Mouse (Mus musculus): ENCODE measurements at regions not wholly inside any gene's neighbourhood (a gene's known extent, or its start where the extent isn't known, plus 50 kb on each side); places are given as distances from the start of the nearest gene placed in this dataset.

DNA sequence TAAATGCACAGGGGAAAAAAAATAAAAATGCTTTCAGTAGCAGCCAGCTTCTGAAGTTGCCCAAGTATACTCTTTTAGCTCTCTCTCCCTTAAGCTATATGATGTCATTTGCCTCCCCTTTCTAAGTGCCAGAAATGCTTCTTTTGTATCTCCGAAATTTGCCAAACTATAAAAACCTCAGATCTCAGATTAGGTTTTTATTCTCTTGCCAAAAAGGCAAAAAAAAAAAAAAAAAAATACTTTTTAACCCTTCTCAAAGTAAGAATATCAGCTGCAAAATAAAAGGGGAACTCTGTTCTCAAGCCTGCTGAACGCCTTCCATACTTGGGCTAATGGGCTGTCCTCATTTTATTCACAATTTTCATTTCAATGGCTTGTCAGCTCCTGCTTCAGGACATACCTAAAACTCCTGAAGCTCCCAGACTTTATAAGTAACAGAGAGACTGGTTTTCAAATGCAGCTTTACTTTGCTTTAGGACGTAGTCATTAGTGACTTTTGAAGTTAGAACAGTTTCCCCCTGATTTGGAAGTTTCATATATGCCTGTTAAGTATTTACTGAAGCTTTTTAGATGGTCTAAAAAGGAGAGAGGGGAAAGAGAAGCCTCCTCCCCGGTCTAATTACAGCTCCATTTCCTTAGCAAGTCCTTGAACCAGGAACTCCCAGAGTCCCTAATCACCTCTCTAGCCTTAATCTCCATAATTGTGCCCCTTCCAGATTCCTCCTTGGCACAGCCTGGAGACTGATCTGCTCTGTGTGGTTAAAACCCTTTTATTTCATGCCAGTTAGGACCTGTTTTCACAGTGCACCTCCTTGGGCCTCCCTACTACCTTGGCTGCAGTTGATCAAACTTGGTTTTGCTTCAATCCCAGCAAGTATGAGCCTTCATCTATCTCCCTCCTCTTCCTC is 633.5 kb upstream of the Arid1b start:
- ATAC-seq (ENCODE audit: insufficient read depth, low FRiP score) = no peak
- Histone ChIP-seq H3K9ac (ENCODE audit: low read length) (no peak overlapping the region), H3K36me3 (ENCODE audit: control insufficient read depth, insufficient read depth, low read length) (no peaks in the 10 kb centered on the region), H3K4me2 (ENCODE audit: low read depth, low read length) (no peak overlapping the region), H3K27me3 (ENCODE audit: control insufficient read depth, insufficient read depth, low read length) (no peaks in the 10 kb centered on the region), H3K4me3 (replicated peaks; ENCODE audit: low read length) (no peak overlapping the region), H3K4me1 (ENCODE audit: control insufficient read depth, insufficient read depth, low read length) (no peaks in the 10 kb centered on the region), H3K27ac (ENCODE audit: low read length) (no peak overlapping the region), H3K9me3 (replicated peaks; ENCODE audit: control insufficient read depth, low read length) (no peaks in the 10 kb centered on the region)
- 73% methylated on average over 4 of the region's 4 CpGs for WGBS

DNA sequence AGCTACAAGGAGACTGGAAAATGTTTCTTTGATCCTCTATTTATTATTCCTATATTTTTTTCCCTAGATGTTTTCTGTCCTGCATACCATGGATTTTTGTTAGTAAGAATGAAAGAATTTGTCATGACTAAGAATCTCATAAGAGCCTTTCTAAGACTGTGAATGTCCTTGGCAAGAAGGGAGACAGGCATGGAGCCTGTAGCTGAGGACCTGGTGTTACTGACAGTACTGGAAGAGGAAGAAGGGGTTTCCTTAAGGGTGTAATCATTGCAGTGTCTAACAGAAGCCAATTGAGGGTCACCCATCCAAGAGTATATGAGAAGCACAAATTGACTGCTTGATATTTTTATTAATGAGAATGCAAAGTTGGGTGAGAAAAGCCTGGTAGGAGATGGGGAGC is 628.3 kb upstream of the Arid1b start:
- H3K36me3 ChIP-seq (ENCODE audit: control insufficient read depth, insufficient read depth, low read length) = no peaks in the 10 kb centered on the region
- no peaks in the 10 kb centered on the region for H3K9me3 ChIP-seq (replicated peaks; ENCODE audit: control insufficient read depth, low read length)
- H3K27ac ChIP-seq (ENCODE audit: low read length) = no peak overlapping the region
- H3K4me3 ChIP-seq (replicated peaks; ENCODE audit: low read length) = no peak overlapping the region
- no peak overlapping the region for H3K9ac ChIP-seq (ENCODE audit: low read length)
- no peaks in the 10 kb centered on the region for H3K27me3 ChIP-seq (ENCODE audit: control insufficient read depth, insufficient read depth, low read length)
- ATAC-seq (ENCODE audit: insufficient read depth, low FRiP score) = no peak
- H3K4me2 ChIP-seq (ENCODE audit: low read depth, low read length) = no peak overlapping the region
- H3K4me1 ChIP-seq (ENCODE audit: control insufficient read depth, insufficient read depth, low read length) = no peaks in the 10 kb centered on the region

DNA sequence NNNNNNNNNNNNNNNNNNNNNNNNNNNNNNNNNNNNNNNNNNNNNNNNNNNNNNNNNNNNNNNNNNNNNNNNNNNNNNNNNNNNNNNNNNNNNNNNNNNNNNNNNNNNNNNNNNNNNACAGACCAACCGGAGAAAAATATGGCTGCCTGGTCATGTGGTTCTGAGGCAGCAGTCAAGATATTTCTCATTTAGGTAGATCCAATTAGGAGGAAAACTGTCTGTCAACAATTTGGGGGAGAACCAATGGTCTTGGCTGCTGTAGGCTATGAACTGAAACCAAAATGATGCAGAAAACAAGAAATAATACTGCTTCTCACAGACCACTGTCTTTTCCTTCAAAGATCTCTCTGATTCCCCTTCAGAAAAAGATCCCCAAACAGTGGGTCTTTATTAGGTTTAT is 613.7 kb upstream of the Arid1b start:
- 83% methylated on average over 1 of the region's 1 CpGs for WGBS
- Histone ChIP-seq H3K27me3 (ENCODE audit: control insufficient read depth, insufficient read depth, low read length) (no peaks in the 10 kb centered on the region), H3K4me1 (ENCODE audit: control insufficient read depth, insufficient read depth, low read length) (no peaks in the 10 kb centered on the region; the same call in 1 of the 2 replicates), H3K27ac (ENCODE audit: low read length) (no peak overlapping the region), H3K4me3 (replicated peaks; ENCODE audit: low read length) (no peak overlapping the region), H3K9me3 (replicated peaks; ENCODE audit: control insufficient read depth, low read length) (no peaks in the 10 kb centered on the region), H3K9ac (ENCODE audit: low read length) (no peak overlapping the region), H3K36me3 (ENCODE audit: control insufficient read depth, insufficient read depth, low read length) (no peaks in the 10 kb centered on the region), H3K4me2 (ENCODE audit: low read depth, low read length) (no peak overlapping the region)
- no peak for ATAC-seq (ENCODE audit: insufficient read depth, low FRiP score)

DNA sequence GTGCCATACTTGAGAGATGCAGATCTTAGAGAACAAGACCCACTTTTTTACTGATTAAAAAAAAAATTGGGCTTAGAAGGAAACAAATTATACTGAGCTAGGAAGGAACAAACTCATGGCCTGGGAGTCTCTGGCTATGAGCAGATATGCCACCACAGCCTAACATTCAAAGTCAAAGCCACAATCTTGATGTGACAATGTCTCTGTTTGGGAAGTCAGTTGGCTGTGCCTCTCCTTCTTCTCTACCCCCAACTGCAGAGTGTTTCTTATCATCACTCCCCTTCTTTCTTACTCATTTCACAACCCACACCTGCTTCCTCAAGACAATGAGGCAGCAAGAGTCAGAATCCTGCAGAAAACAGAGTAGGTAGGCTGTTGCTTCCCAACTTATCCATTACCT is 613.3 kb upstream of the Arid1b start:
- ATAC-seq (ENCODE audit: insufficient read depth, low FRiP score) = no peak
- no peaks in the 10 kb centered on the region for H3K36me3 ChIP-seq (ENCODE audit: control insufficient read depth, insufficient read depth, low read length)
- no peak overlapping the region for H3K9ac ChIP-seq (ENCODE audit: low read length)
- no peak overlapping the region for H3K4me3 ChIP-seq (replicated peaks; ENCODE audit: low read length)
- H3K9me3 ChIP-seq (replicated peaks; ENCODE audit: control insufficient read depth, low read length) = no peaks in the 10 kb centered on the region
- H3K27ac ChIP-seq (ENCODE audit: low read length) = no peak overlapping the region
- no peaks in the 10 kb centered on the region; the same call in 1 of the 2 replicates for H3K4me1 ChIP-seq (ENCODE audit: control insufficient read depth, insufficient read depth, low read length)
- no peak overlapping the region for H3K4me2 ChIP-seq (ENCODE audit: low read depth, low read length)
- H3K27me3 ChIP-seq (ENCODE audit: control insufficient read depth, insufficient read depth, low read length) = no peaks in the 10 kb centered on the region

DNA sequence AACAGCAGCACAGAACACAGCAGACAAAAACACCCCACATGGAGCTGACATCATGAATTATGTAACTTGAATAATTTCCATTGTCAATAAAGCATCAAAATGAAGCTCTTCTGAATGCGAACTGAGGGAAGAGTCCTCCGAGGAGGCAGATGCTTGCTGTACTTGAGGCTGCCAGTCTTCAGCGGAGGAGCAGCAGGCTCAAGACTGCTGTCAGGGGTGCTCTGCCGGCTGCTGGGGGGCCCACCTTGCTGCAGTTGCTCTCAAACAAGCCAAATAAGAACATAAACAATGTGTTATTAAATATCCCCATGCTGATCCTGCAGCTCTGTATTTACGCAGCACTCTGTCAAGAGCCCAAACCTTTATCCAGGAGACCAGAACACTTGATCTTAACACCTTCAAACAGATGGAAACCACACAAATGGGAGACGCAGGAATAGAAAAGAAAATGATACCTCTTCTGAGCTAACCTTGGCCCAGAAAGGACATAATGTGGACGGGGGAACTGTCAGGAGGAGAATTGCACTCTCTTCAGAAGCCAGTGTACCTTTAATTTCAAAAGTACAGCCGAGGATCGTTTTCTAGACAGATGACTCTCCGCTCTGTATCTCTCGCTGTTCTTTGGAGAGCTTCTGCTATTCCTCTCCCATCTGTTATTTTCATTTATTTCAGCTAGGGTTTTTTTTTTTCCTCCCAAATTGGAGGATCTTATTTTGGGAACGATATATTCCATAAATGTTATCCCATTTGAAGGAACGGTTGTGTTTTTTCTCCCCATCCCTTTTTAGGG is 612.0 kb upstream of the Arid1b start:
- Histone ChIP-seq H3K36me3 (ENCODE audit: control insufficient read depth, insufficient read depth, low read length) (no peaks in the 10 kb centered on the region), H3K27me3 (ENCODE audit: control insufficient read depth, insufficient read depth, low read length) (no peaks in the 10 kb centered on the region), H3K4me1 (ENCODE audit: control insufficient read depth, insufficient read depth, low read length) (no peaks in the 10 kb centered on the region; the same call in 1 of the 2 replicates), H3K27ac (ENCODE audit: low read length) (no peak overlapping the region), H3K9ac (ENCODE audit: low read length) (no peak overlapping the region), H3K4me2 (ENCODE audit: low read depth, low read length) (no peak overlapping the region), H3K4me3 (replicated peaks; ENCODE audit: low read length) (no peak overlapping the region), H3K9me3 (replicated peaks; ENCODE audit: control insufficient read depth, low read length) (no peaks in the 10 kb centered on the region)
- no peak for ATAC-seq (ENCODE audit: insufficient read depth, low FRiP score)
- 74% methylated on average over 13 of the region's 13 CpGs for WGBS

DNA sequence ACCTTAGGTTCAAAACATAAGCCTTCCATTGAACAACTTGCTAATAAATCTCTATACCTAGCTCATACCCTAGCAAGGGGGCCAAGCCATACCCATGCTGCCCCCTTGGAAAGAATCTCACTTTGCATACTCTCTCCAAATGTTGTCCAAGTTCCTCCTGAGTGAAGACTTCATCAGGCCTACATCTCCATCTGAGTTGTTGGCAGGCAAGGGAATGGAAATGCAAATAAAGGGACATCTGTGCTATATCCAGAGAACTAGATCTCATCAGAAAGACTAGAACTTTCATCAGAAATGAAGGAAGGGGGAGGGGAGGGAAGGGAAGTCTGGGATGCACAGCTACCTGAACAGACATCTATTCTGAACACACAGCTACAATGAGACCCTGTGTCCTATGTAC is 611.4 kb upstream of the Arid1b start:
- Histone ChIP-seq H3K27ac (ENCODE audit: low read length) (no peak overlapping the region), H3K4me2 (ENCODE audit: low read depth, low read length) (no peak overlapping the region), H3K27me3 (ENCODE audit: control insufficient read depth, insufficient read depth, low read length) (no peaks in the 10 kb centered on the region), H3K9ac (ENCODE audit: low read length) (no peak overlapping the region), H3K36me3 (ENCODE audit: control insufficient read depth, insufficient read depth, low read length) (no peaks in the 10 kb centered on the region), H3K9me3 (replicated peaks; ENCODE audit: control insufficient read depth, low read length) (no peaks in the 10 kb centered on the region), H3K4me3 (replicated peaks; ENCODE audit: low read length) (no peak overlapping the region), H3K4me1 (ENCODE audit: control insufficient read depth, insufficient read depth, low read length) (no peaks in the 10 kb centered on the region; the same call in 1 of the 2 replicates)
- no peak for ATAC-seq (ENCODE audit: insufficient read depth, low FRiP score)

DNA sequence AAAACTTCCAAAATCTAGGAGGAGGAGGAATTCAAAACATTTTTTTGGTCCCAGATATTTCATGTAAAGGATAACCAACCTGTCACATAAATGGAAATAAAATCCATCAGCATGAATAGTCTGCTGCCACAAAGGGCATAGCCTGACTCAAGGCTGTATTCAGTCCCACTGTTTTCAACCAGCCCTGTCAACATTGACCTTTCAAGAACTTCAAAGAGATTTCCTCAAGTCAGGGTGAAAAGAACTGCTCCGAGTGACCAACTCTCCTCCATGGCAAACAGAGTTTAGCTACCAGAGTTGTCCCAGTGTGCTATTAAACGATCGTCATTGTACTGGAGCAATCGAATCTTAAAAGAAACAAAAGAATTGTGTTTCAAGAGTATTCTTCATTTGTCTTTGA is 606.5 kb upstream of the Arid1b start:
- H3K9me3 ChIP-seq (replicated peaks; ENCODE audit: control insufficient read depth, low read length) = no peaks in the 10 kb centered on the region
- H3K4me2 ChIP-seq (ENCODE audit: low read depth, low read length) = no peak overlapping the region
- H3K4me3 ChIP-seq (replicated peaks; ENCODE audit: low read length) = no peak overlapping the region
- WGBS = 42% methylated on average over 4 of the region's 4 CpGs
- H3K36me3 ChIP-seq (ENCODE audit: control insufficient read depth, insufficient read depth, low read length) = no peaks in the 10 kb centered on the region
- no peak overlapping the region for H3K27ac ChIP-seq (ENCODE audit: low read length)
- no peaks in the 10 kb centered on the region for H3K4me1 ChIP-seq (ENCODE audit: control insufficient read depth, insufficient read depth, low read length)
- no peak overlapping the region for H3K9ac ChIP-seq (ENCODE audit: low read length)
- no peak for ATAC-seq (ENCODE audit: insufficient read depth, low FRiP score)
- H3K27me3 ChIP-seq (ENCODE audit: control insufficient read depth, insufficient read depth, low read length) = no peaks in the 10 kb centered on the region

DNA sequence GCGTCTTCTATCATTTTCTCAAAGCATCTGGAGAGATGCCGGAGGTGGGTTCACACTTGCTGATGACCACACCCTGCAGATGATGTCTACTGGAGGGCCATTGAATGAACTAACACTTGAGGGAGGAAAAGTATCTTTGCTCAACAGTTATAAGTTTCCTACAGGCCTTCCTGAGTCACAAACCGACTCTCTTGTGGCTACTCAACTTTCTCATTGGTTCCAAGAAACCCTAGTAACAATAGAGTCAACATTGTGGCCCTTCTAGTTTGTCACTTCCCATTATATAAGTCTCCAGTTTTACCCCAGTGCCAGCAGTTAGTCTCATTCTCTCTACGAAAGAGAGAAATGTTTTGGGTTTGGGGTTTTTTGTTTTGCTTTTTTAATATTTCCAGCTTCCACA is 604.1 kb upstream of the Arid1b start:
- no peaks in the 10 kb centered on the region for H3K9me3 ChIP-seq (replicated peaks; ENCODE audit: control insufficient read depth, low read length)
- H3K4me2 ChIP-seq (ENCODE audit: low read depth, low read length) = no peak overlapping the region
- no peaks in the 10 kb centered on the region for H3K36me3 ChIP-seq (ENCODE audit: control insufficient read depth, insufficient read depth, low read length)
- H3K4me1 ChIP-seq (ENCODE audit: control insufficient read depth, insufficient read depth, low read length) = no peaks in the 10 kb centered on the region
- H3K9ac ChIP-seq (ENCODE audit: low read length) = no peak overlapping the region
- WGBS = 85% methylated on average over 4 of the region's 4 CpGs
- H3K4me3 ChIP-seq (replicated peaks; ENCODE audit: low read length) = no peak overlapping the region
- no peak overlapping the region for H3K27ac ChIP-seq (ENCODE audit: low read length)
- no peaks in the 10 kb centered on the region for H3K27me3 ChIP-seq (ENCODE audit: control insufficient read depth, insufficient read depth, low read length)
- ATAC-seq (ENCODE audit: insufficient read depth, low FRiP score) = no peak

DNA sequence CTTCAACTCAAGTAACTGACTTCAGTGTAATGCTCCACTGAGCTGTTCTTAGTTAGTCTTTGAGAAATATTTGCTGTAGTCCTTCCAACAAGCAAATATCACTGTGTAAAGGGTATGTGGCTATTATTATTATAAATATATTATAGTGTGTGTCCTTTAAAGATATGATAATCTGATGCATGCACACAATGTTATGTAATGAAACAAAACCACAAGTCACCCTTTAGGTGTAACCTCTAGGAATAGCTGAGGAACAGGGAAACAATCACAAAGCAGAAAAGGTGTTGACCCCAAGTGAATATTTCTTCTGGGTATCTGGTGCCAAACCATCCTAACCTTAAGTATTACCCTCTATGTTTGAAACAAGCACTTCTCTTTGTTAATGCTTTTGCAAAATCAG is 603.6 kb upstream of the Arid1b start:
- Histone ChIP-seq H3K4me1 (ENCODE audit: control insufficient read depth, insufficient read depth, low read length) (no peaks in the 10 kb centered on the region), H3K9ac (ENCODE audit: low read length) (no peak overlapping the region), H3K9me3 (replicated peaks; ENCODE audit: control insufficient read depth, low read length) (no peaks in the 10 kb centered on the region), H3K27ac (ENCODE audit: low read length) (no peak overlapping the region), H3K4me3 (replicated peaks; ENCODE audit: low read length) (no peak overlapping the region), H3K4me2 (ENCODE audit: low read depth, low read length) (no peak overlapping the region), H3K36me3 (ENCODE audit: control insufficient read depth, insufficient read depth, low read length) (no peaks in the 10 kb centered on the region), H3K27me3 (ENCODE audit: control insufficient read depth, insufficient read depth, low read length) (no peaks in the 10 kb centered on the region)
- ATAC-seq (ENCODE audit: insufficient read depth, low FRiP score) = no peak

All from stomach, embryonic 16.5 days (tissue).